Mouse (Mus musculus): ENCODE measurements around the gene Fut1.

Gene Fut1

DNA sequence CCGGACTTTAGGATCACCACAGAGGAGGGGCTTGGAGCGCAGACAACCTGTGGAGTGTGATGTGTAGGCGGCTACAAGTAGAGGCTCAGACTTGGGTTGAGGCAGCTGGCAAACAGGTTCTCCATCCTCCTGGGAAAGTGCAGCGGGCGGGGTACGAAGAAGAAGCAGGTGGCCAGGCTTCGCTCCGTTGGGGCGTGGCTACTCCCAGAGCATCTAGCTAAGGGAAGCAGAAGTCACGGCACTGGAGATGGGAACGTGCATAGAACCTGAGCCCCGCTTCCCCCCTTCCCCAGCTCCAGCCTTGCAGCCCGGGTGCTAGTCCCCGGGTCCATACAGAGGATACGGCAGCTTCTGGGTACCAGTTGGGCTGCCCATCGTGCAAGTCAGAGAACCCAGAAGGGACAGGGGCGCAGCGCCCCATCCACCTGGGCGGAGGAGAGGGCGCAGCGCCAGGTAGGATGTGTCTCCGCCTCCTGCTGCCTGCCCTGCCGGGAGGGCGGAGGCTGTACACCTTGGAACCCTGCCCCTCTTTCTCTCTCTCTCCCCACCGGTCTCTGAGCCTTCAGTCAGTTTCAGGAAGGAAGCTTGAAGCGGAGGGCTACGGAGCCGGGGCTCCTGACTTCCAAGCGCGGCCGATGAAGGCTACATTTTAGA is at the start of gene Fut1:
Gene Fut1, plus strand, starts transcription at position 248 of the 654 bp plus-strand sequence.
- DNase-seq (ENCODE audit: low spot score in 2 of 2): no peak

DNA sequence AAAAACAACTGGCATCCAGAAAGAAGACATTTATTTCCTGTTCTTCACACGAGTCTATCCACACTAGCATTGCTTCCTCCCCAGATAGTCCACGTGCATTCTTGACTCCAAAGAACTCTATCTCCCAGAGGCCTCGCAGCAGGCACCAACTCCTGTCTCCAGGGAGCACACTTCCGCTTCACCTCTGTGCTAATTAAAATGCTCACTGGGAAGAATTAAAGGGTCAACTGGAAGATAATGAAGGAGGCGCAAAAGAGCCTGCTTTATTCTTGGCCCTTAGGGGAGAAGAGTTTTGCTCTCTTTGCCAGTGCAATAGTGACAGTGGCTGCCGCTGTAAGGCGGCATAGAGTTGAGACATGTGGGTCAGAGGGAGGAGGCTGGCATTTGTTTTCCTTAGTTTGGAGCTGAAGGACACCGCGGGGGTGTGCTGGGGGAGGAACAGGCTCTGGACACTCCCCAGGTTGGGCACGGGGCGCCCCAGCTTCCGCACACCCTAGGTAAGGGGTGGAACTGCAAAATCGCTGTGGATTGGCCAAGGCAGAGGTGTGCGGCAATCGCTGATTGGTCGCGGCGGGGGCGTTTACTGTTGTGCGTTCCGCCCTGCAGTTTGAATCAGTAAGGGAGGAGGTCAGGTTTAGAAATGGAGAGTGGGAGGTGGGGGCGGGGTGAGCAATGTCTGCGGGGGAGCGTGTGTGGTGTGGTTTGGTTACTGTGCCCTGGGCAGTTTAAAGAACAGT is 49.1 kb upstream of the Fut1 start:
- DNase-seq (ENCODE audit: low spot score in 2 of 2): peak; percentile 86 to 92

DNA sequence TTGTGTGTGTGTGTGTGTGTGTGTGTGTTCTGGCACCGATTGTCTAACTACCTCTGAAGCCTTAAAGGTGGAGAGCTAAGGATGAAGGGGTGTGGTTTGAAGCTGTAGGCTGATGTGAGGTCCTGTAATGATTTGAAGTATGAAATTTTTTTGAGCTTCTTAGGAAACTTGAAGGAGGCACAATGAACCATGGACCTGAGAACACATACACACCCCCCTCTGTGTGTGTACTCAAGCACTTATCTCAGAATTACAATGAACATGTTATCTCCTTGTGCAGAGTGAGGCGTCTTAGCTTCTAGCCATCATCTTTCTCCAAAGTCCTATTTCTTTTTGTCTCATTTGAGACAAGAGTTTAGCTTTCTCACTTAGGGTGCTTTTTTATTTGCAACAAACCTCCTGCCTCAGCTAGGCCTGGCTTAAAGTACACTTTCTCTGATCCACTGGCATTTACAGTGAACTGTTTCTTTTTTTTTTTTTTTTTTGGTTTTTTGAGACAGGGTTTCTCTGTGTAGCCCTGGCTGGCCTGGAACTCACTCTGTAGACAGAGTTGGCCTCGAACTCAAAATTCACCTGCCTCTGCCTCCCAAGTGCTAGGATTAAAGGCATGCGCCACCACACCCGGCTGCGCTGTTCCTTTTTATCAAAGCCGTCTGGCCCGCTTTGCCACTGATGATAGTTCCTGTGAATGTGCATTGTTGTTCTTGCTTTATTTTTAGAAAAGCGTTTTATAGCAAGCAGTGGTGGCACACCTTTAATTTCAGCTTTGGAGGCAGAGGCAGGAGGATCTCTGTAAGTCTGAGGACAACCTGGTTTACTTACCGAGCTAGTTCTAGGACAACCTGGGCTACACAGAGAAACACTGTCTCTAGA is 48.3 kb upstream of the Fut1 start:
- no peak for DNase-seq (ENCODE audit: low spot score in 2 of 2)

DNA sequence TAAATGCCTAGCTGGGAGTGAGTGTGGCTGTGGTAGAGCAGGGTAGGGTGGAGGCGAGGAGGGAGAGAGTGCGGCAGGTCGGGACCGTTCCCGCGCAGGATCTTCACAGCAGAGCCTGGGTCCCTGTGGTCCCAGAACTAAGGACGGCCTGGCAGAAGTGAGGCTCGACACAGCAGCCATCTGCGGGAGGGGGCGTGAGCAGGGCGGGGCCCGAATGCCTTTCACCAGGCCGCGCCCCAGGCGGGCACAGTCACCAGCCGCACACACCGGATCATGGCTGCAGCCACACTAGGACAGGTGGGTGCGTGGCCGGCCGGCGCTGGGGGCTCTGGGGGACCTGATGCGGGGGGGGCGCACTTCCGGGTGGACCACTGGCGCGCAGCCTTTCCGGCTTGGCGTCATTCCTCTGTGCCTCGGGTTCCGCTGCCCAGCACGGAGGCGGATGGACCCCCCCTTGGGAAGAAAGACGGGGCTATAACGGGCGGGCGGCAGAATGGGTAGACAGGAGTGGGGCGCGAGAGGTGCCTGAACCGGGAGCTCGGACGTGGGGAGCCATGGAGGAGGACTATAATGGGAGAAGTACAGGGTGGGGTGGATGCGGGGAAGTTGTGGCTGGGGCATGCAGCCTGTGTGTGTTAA is 46.9 kb upstream of the Fut1 start, which contains the start of gene Bcat2:
Gene Bcat2, plus strand, starts transcription at position 51 of the 639 bp plus-strand sequence.
- peak; percentile 68 to 71 for DNase-seq (ENCODE audit: low spot score in 2 of 2)

DNA sequence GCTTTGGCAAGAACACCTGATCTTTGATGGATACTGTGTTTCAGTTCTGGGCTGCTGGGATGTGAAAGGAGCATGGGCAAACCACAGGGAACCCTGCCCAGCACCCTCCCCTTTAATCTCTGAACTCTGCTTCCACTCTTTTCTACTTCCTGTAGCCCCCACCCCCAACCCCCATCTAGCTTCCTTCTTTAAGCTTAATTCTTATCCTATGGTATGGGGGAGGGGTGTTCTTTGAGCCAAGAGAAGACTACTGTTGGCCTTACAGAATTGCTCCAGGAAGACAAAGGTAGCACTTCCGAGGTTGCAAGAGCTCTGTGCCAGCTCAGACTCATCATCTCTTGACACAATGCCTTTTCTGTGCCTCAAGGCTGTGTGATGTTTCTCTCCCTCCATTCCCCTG is 45.1 kb upstream of the Fut1 start:
- no peak for DNase-seq (ENCODE audit: low spot score in 2 of 2)

DNA sequence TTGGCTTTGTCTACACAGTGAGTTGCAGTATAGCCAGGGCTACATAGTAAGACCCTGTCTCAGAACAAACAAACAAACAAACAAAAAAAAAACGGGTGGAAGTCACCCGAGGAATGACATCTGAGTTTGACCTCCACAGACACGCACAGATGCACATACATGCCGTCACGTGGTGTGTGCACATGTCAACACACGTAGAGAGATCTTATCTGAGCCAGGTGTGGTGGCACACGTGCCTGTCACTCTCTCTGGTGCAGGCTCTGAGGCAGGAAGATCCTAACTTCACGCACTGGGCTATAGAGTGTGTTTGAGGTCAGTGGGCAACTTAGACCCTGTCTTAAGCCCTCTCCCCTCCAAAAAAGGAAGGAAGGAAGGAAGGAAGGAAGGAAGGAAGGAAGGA is 43.1 kb upstream of the Fut1 start:
- DNase-seq (ENCODE audit: low spot score in 2 of 2): no peak

DNA sequence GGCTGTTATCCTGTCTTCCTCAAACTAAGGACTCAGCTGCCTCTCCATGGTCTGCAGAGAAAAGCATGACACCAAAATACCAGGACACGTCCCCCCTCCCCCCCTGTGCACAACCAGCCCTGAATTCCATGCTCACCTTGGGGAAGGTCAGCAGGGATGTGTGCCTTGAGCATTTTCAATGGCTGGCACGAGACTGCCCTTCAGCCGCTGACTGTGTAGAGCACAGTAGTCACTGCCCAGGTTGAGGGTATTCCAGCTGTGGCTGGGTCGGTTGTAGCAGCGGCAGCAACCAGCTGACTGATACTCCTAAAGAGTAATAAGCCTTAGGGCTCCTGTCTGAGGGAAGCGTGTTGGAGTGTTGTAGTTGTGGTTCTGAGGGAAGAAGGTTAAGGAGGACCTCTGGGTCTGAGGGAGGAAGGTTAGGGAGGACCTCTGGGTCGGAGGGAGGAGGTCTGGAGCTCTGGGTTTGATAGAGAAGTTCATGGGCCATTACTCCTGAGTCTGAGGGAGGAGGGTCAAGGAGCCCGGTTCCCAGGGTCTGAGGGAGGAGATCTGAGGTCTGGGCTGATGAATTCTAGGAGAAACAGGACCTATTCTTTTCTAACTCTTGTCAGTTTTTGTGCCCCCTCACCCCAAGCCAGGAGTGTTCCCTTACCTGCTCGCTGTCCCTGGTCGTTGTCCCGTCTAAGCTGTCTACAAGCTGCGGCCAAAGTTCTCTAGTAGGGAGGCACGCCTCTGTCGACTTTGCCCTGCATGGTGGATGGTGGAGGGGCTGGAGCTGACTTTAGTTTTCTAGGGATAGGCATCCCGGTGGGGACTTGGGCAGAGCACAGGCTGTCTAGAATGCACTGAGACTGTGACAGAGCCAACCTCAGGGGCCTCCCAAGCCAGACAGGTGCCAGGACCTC is 42.4 kb upstream of the Fut1 start:
- no peak for DNase-seq (ENCODE audit: low spot score in 2 of 2)

DNA sequence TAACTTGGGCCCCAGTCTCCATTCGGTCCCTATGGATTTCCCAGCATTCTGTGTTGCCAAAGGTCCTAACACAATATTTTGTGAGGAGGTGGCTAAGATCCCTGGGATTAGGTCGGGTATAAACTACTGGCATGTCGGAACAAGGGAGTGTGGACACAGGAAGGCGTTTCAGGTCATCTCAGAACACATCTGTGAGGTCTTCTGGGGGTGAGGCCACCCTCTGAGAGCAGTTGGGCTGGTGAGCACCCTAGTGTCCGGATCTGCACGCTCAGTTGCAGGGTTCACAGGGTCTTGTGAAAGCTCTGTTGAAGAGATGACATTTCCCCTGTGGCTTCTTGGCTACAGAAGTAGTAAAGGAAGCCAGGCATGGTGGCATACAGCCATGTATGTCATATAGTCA is 31.2 kb upstream of the Fut1 start:
- DNase-seq (ENCODE audit: low spot score in 2 of 2): no peak

DNA sequence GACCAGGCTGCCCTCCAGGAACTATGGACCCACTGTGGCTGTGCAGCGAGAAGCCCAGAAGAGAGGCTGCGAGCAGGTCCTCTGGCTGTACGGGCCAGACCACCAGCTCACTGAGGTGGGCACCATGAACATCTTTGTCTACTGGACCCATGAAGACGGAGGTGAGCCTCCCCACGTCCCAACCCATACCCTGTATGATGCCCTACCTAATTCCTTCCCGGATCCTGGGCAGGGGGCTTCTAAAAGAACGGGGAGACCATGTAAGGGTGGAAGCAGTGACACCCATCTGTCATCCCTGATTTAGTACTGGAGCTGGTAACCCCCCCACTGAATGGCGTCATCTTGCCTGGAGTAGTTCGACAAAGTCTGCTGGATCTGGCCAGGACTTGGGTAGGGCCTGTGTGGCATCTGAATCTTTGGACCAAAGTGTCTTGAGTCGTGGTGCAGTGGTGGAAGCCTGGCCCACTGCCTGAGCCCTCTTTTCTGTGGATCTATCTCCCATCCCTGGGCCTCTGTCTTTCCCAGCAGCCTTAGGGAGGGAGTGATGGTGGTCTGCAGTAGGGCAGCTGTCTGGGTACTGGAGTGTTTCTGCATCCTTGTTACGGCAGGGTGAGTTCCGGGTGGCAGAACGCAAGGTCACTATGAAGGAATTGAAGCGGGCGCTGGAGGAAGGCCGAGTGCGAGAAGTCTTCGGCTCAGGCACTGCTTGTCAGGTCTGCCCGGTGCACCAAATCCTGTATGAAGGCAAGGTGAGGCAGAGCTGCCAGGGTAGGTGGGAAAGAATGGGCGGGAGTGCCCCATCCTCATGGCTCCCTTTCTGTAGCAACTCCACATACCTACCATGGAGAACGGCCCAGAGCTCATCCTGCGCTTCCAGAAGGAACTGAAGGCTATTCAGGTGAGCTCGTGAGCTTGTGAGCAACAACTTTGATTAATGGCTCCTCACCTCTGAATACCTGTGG is 29.2 kb upstream of the Fut1 start:
- no peak for DNase-seq (ENCODE audit: low spot score in 2 of 2)

DNA sequence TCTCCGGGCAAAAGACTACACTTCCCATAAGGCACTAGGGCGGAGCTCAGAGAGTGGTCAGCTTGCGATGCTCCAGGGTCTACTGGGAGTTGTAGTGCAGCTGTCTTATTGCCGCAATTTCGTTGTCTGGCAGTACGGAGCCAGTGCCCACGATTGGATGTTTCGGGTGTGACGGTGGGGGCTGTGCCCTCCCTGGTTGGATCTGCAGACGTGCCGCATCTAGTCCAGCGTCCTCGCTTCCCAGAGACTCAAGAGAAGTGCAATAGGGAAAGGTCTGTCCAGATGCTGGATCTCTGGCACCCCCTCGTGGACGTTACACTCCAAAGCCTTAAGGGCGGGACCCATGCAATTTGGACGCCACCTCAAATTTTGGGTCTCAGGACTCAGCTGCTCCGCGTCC is 27.9 kb upstream of the Fut1 start:
- DNase-seq (ENCODE audit: low spot score in 2 of 2): peak; percentile 92 to 94

DNA sequence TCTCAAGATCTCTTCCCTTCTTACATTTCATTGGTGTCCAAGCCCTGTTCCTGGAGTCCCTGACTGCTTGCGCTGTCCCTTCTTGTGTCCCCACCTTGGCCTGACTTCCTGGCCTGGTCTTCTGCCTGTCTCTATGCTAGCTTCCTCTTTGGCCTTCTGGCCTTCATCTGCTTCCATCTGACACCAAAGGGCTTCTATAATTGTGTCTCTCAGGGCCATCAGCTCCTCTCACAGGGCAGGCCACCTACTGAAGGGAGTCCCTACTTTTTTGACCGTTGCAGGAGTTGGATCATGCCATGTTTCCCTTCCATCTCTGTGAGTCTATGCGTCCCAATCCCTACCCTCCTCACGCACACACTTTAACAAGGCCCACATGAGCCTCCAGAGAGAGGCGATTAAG is 27.2 kb upstream of the Fut1 start:
- DNase-seq (ENCODE audit: low spot score in 2 of 2): no peak

DNA sequence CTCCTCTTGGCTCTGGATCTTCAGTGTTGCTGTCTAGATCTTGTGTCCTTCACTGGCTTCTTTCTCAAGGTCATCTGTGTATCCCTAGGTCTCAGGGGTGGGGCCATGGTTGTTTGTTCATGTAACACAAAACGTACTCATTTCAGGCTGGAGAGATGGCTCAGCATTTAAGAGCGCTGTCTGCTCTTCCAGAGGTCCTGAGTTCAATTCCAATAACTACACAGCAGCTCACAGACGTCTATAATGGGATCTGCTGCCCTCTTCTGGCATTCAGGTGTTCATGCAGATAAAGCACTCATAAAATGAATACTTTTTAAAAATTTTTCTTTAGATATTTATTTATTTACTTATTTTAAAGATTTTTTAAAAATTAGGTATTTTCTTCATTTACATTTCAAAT is 26.2 kb upstream of the Fut1 start:
- no peak for DNase-seq (ENCODE audit: low spot score in 2 of 2)

DNA sequence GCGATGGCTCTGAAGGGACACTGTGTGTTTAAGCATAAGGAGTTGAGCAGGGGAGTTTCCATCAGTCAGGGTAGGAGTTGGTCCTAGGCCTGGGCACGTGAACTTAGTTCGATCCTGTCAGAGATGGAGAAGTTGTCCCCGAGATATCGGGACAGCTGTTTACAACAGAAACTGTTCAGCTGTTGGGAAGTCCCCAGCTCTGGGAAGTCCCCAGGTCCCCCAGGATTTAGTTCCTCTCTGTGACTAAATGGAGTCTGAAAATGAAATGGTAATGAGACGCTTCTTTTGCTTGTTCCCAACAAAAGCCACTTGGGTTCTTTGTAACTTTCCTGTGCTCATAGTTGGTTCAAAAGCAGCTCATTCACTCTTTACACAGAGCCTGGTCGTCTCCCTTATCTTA is 25.2 kb upstream of the Fut1 start:
- no peak for DNase-seq (ENCODE audit: low spot score in 2 of 2)

DNA sequence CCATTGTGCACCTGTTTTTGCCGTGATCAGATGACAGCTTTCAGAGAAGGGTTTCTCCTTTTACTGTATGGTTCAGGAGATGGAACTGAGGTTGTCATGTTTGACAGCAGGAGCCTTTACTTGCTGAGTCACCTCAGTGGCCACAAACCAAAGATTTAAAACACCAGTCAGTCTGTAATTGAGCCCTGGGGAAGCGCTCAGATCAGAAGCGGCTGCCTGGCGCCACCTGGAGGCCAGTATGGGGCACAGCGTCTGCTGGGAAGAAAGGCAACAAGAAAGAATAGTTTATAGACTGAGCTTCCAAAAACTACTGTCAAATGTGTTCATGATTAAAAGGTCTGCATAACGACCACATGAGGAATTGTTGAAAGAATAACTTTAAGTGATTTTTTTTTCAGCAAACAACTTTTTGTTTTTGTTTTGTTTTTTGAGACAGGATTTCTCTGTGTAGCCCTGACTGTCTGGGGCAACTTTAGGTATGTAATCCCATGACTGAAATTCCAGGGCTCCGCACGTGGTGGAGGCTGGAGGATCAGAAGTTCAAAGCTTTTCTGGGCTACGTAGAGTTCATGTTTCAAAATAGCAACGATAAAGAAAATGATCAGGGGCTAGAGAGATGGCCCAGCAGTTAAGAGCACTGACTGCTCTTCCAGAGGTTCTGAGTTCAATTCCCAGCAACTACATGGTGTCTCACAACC is 23.8 kb upstream of the Fut1 start:
- peak; percentile 54 to 71 for DNase-seq (ENCODE audit: low spot score in 2 of 2)

DNA sequence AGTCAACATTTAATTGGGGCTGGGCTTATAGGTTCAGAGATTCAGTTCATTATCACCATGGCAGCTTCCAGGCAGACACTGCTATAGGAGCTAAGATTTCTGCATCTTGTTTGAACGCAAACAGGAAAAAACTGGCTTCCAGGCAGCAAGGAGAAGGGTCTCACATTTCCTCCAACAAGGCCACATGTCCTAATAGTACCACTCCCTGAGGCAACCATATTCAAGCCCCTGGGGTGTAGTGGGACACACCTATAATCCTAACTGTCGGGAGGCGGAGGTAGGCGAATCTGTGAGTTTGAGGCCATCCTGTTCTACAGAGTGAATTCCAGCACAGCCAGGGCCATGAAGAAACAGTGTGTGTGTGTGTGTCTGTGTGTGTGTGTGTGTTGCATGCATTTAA is 21.9 kb upstream of the Fut1 start:
- no peak for DNase-seq (ENCODE audit: low spot score in 2 of 2)

DNA sequence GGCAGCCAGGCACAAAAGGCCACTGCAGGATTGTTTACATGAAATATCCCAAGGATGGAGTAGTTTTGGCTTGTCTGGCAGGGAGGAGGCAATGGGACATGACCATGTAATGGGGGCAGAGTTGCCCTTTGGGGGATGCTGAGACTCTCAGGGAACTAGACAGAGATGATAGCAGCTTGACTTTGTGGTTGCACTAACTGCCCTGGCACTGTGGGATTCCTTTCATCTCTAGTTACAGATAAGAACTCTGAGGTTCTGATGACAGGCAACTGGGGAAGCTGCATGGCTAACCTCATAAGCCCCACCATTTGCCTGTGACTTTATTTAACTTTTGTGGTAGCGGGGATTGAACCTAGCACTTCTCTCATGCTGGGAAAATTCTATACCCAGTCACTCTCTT is 21.0 kb upstream of the Fut1 start:
- no peak for DNase-seq (ENCODE audit: low spot score in 2 of 2)

DNA sequence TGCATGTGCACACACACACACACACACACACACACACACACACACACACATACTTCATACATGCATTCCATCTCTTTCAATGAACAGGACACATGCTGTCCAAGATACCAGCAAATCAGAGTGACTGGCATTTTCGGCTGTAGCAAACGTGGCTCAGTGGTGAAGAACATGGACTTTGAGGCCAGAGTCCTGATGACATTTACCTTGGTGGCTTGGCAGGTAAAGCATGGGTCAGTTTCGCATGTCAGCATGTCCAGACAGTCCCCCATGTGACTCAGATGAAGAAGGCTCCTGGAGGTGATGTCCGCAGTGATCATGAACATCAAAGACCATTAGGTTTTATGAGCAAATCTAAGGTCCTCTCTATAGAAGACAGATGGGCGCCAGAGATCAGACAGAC is 20.1 kb upstream of the Fut1 start:
- no peak for DNase-seq (ENCODE audit: low spot score in 2 of 2)

DNA sequence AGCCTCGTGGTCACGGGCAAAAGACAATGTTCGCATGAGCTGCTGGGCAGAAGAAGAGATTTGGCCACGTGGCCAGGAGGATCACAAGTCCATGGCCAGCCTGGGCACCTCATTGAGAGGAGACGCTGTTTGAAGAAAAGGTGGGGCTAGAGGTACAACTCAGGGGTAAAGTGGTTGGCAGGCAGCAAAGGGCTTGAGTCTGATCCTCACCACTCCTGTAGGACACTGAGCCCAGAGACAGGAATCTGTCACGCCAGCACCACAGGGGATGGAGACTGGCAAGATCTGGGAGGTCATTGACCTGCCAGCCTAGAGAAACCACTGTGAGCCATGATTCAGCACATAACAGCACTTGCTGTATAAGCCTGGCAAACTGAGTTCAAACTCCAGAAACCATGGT is 19.6 kb upstream of the Fut1 start:
- DNase-seq (ENCODE audit: low spot score in 2 of 2): no peak

All from urinary bladder, postnatal 4 days (tissue).